Mouse (Mus musculus) erythroblast, embryonic 14.5 days (primary cell): ENCODE measurements around the gene Olfml3.

Experiments
- GATA1 ChIP-seq: IDR thresholded peaks from 2 replicates; pipeline ENCODE4 v1.6.1; 2012; ENCODE audit warnings: low read length, inconsistent platforms, mixed read lengths
- TAL1 ChIP-seq: IDR thresholded peaks from 3 replicates; pipeline ENCODE4 v1.6.1; 2012; ENCODE audit warnings: low read length, inconsistent platforms, mixed read lengths

DNA sequence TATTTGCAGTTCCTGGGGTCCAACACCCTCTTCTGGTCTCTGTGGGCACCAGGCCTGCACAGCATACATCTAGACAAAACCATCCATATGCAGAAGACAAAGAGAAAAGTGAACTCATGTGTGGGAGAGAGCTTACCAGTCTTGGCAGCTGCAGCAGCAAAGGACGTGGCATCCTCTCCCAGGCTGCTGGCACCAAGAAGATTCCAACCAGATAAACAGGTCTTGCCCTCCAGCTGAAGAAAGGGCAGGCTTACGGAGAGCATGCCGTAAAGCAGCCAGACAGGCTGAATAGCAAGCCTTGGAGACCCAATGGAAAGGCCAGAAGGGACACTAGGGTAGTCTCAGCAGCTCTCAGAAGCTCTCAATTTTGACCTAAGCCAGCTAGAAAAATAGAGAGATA is 5.7 kb downstream of the Olfml3 start:
- TF ChIP-seq GATA1 (no peak), TAL1 (no peak)
